Mouse (Mus musculus): ENCODE data around the gene Syndig1l.

Gene Syndig1l

DNA sequence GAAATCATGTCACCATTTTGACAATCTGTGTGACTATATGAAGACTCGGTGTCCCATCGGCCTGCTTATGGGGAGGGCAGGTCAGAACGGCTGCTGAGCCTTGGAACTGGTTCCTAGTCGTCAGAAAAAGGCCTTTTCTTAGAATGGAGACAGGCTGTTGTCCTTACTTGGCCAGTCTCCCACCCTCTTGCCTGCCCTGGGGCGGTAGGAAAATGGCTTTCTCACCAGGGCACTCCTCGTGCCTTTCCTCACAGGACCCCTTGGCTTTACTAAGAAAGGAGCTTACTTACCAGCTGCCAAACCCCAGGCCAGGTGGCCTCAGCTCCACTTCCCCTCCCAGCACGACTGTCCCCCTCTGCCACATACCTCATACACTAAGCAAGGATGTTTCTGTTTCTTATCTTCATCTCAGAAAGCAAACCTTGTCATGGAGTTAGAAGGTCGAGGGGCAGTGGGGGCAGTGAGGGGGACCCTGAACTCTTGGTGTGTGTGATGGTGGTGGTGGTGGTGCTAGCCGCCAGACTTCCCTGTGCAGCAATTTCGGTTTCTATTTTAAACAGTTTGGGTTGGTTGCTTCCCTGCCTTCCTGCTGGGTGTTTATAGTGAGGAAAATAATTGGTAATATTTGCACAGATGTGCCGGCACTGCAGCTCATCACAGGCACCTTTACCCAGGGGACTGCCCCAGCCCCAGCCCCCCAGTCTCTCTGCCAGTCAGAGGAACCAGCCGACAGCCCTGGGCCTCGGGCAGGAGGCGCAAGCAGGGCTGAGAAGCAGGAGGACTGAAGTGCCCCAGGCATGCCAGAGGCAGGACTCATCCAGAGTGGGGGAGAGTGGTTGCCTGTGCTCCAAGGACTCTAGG lies 23.7 kb downstream of the Syndig1l start:
- no peak for DNase-seq (ENCODE audit: inconsistent age in 2 of 2, low spot score in 1 of 2)

DNA sequence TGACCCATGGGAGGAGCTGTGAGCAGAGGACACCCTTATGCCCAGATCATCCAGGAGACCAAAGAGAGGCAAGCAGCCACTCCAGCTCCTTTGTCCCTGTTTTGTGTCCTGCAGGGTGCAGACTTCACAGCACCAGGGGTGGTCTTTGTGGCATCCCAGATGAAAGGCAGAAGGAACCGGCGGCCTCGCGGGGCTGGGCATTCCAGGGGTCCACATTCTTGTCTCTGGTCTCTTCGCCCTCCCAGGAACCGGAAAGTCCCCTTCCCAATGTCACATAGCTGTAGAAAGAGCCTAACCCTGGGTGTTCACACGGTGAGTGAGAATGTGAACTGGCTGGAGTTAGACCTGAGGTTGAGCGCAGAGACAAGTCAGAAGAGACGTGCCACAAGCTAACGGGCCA lies 27.0 kb downstream of the Syndig1l start:
- DNase-seq (ENCODE audit: inconsistent age in 2 of 2, low spot score in 1 of 2) = no peak

DNA sequence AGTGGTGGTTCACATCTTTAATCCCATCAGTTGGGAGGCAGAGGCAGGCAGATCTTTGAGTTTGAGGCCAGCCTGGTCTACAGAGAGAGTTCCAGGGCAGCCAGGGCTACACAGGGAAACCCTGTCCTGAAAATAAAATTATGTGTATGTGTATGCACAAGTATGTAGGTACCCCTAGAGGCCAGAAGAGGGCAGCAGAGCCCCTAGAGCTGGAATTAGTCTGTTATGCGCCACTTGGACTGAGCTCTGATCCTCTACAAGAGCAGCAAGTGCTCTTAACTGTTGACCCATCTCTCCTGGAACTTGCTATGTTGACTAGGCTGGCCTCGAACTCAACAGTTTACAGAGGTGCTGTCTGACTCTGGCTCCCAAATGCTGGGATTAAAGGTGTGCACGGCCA lies 28.1 kb downstream of the Syndig1l start:
- DNase-seq (ENCODE audit: inconsistent age in 2 of 2, low spot score in 1 of 2) = no peak

DNA sequence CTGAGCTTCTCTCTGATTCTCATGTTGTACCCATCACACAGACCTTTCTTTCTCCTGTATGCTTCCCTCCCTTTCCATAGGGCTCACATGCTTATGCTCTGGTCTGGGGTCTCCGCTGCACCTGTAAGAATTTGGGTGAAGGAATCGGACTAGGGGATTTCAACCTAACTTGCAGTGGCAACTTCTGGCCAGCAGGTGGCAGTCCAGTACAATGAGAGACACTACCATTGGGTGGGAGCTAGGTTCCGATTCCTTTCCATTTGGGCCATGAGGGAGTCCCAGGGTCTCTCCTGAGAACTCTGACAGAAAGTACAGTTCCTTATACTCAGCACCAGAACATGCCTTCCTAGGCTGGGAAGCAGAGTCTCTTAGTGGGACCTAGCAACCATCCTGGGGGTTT lies 44.7 kb downstream of the Syndig1l start:
- peak; percentile 40 to 83 for DNase-seq (ENCODE audit: inconsistent age in 2 of 2, low spot score in 1 of 2)

DNA sequence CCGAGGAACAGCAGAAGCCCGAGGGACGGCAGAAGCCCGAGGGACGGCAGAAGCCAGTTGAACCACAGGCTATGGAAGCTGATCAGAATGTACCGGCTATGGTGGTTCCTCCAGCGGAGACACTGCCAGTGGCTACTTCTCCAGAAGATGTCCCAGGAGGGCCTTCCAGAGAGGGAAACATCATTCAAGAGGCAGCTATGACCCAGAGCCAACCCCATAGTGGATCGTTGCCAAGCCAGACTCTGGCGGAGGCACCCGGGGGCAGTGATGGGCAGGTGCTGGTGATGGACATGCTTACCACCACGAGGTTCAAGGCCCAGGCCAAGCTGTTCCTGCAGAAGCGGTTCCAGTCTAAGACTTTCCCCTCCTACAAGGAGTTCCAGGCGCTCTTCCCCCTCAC lies 48.4 kb downstream of the Syndig1l start:
- peak; percentile 9 to 56 for DNase-seq (ENCODE audit: inconsistent age in 2 of 2, low spot score in 1 of 2)

DNA sequence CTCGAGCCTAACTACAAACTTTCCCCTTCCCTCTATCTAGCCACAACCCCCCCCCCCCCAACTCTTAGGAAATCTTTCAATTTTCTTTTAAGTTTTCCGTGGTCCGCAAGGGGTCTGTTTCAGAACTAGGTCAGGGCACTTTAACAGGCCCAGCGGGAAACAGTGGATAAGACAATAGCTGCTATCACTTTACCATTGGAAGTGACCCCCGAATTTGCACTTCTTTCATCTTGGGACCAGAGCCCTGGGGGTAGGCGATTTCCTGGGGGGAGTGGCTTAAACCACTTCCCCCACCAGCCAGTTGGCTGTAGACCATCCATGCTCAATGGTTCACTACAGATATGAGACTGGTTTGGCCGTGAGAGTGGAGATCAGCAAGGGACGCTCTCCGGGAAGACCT lies 58.0 kb downstream of the Syndig1l start, which contains the start of gene Vrtn:
Vrtn (plus strand) TSS at position 366 of the 400 bp plus-strand sequence.
- no peak for DNase-seq (ENCODE audit: inconsistent age in 2 of 2, low spot score in 1 of 2)

DNA sequence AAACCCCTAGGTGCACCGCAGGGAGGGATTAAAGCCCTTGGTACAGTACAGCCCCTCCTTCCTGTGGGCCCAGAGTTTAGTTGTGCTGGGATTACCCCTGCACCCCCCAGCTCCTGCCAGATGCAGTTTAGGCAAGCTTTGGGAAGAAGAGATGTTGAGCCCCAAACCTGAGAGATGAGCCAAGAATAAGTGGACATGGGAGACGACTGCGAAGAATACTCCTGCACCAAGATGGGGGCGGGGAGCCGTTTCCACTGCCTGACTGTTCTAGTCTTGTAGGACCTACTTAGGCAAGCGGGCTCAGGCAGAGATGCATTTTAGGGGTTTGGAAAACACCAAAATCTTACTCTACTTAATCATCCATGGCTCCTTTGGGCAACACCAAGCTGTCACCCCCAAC lies 58.4 kb downstream of the Syndig1l start:
- DNase-seq (ENCODE audit: inconsistent age in 2 of 2, low spot score in 1 of 2) = no peak

DNA sequence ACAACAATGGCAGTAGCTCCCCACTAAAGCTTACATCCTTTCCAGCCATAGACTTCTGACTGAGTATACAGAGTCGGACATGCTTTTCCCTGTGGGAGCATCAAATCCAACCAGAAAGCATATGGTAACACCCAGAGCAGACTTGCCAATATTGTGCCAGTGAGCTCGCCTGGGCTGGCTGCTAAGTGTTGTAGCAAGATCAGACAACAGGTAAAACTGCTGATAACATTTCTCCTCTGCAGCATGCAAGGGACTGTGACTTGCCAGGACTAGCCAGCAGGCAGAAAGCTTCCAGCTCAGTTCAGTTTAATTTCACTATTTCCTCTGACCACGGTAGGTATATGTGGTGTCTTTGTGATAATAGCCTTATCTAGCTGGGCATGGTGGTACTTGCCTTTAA lies 66.8 kb downstream of the Syndig1l start:
- no peak for DNase-seq (ENCODE audit: inconsistent age in 2 of 2, low spot score in 1 of 2)

Data from adrenal gland, adult (tissue).